Mouse (Mus musculus): ENCODE results near the gene Chrnb2.

DNA sequence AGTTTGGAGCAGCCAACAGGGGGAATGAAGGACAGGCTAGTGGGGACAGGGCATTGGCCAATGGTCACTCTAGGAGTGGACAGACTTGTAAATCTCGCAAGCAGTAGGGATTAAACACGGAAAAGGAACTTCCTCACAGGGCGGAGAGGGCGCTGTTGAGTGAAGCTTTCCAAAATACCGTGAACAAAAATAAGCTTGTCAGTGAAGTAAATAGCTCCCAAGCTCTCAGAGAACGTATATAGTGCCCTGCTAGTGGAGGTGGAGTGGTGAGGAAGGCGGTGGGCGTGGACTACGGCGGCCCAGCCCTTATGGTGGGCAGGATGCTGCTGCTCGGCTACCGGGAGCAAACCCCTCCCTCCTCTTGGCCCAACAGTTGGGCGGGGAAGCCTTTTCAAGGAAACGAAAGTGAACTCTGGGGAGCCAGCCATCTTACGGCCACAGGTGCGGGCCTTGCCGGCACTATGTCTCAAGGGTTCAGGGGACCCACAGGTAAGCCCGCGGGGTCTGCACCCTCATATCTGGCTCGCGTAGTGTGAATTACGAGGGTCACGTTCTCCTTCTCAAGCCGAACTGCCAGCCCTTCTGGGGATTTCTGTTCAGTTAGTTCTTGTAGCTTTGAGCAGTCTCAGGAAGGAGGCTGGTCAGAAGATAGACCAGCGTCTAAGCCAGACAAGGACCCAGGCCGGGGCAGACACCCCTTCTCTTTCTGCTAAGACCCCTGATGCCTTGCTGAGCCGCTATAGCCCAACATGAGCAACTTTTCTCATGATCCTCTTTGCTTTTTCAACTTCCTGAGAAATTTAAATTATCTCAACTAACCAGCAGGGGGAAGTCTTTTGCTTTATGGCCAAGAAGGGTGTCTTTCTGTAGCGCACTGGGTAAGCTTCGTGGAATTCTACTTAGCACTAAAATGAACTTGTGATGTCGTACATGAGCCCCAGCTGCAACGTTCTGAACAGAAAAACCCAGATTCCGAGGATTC, 33.8 kb downstream of the Chrnb2 start:
- TF ChIP-seq CTCF (IDR thresholded peaks at IDR 0.05; ENCODE audit: control insufficient read depth, insufficient read depth, low read length), result no peak; the same call in 1 of the 2 replicates
- TF ChIP-seq POLR2A (IDR thresholded peaks at IDR 0.05; ENCODE audit: borderline replicate concordance, control insufficient read depth, low read depth, low read length), result peak; percentile 93
